Mouse (Mus musculus): ENCODE data around the gene Syt1.

DNA sequence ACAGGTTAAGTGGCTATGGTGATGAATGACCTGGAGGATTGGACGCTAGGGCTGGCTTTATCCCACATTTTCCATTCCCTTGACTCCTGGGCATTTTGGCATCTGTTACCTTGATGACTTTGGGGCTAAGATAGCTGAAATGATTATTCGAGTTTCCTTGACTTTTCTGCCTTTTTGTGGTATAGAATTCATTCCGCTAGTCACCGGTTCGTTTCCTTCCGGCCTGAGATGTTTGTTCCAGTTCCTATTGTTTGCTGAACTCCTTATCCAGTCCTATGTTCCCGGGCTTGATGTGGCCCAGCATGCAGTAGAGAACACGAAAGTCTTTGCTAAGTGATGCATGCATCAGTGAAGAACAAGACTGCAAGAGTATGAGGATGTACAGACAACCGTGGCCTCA is 493.7 kb downstream of the Syt1 start:
- TF ChIP-seq POLR2A (IDR thresholded peaks at IDR 0.05; ENCODE audit: insufficient read depth, low read depth, low read length) (no peak), CTCF (IDR thresholded peaks at IDR 0.05) (no peak)
